Comparison of ENCODE assay signal across 8 mouse cellular contexts in the genomic region with DNA sequence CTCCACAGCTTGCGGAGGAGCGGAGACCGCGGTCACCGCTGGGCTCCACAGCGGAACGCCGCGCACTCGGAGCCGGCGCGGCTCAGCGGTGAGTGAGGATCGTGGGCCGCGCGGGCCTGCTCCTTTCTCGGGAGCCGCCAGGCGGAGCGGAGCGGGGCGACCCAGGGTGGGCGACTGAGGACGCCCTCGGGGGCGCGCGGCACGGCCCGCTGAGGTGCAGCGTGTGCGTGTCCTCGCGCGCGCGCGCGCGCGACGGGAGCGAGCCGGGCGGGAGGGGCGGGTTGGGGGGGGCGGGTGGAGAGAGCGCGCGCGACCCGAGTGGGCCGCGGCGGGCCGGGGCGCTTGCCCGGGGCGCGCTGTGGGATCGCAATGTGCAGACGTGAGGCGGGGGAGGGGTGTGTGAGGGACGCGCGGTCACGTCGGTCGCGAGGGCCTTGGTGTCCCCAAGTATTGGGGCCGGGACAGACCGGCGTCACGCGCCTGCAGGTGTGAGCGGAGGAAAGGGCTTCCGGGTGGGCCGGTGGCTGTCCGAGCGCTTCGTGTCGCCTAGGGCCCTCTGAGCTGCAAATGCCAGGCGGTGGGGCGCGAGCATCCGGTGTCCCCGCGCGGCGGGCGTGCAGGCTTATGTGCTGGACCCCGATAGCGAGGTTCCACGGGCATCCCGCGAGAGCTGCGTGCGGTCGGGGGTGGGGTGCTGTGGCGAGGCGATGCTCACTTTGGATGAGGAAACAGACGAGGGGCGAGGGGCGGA. TPM values are rescaled to one million over a fixed set of nuclear protein-coding genes. Genes with fewer than 3 reads are reported as not detected.
DNase-seq lines count a peak whose midpoint lies in the region; ATAC-seq lines count a peak whose summit lies in the region.

No protein-coding gene starts in this region.

- H3K4me3 ChIP-seq in hindbrain, embryonic 11.5 days (ENCODE audit: low read depth, low read length) = peak overlapping the region; percentile 98

- no peaks in the 10 kb centered on the region for H3K36me3 ChIP-seq in hindbrain, embryonic 11.5 days (ENCODE audit: control insufficient read depth, insufficient read depth, low read length)

- H3K27me3 ChIP-seq in hindbrain, embryonic 11.5 days (ENCODE audit: control insufficient read depth, insufficient read depth, low read length) = no peaks in the 10 kb centered on the region

- no peaks in the 10 kb centered on the region for H3K9me3 ChIP-seq in hindbrain, embryonic 11.5 days (ENCODE audit: control insufficient read depth, low read length)

- H3K27ac ChIP-seq in hindbrain, embryonic 11.5 days (ENCODE audit: low read depth, low read length) = peak overlapping the region; percentile 75

- H3K4me1 ChIP-seq in hindbrain, embryonic 11.5 days (replicated peaks; ENCODE audit: control insufficient read depth, insufficient read depth, low read length) = peaks cover 1% of the 10 kb centered on the region; the same call in 1 of the 2 replicates

- WGBS in hindbrain, embryonic 11.5 days = under 1% methylated on average over 73 of the region's 106 CpGs

- ATAC-seq in hindbrain, embryonic 11.5 days (ENCODE audit: low FRiP score) = peak; percentile 70

- peak overlapping the region; percentile 96 for H3K4me2 ChIP-seq in hindbrain, embryonic 11.5 days (replicated peaks; ENCODE audit: low read depth, low read length)

- H3K9ac ChIP-seq in hindbrain, embryonic 11.5 days (ENCODE audit: low read depth, low read length) = peak overlapping the region; percentile 73

- peak; percentile 81 for DNase-seq in Muller cell, postnatal 12 days (ENCODE audit: inconsistent ontology term)
- DNase-seq in cerebellum, adult 9-11 months = peak; percentile 81
- DNase-seq in frontal cortex, adult 2 months (ENCODE audit: extremely low spot score in 1 of 2, low spot score in 1 of 2) = peak; percentile 36 to 45
- DNase-seq in hindbrain, embryonic 11.5 days (ENCODE audit: low spot score) = peak; percentile 62
- peak; percentile 54 to 58 for DNase-seq in layer of hippocampus, postnatal 36 days
- peak; percentile 38 for DNase-seq in lung, postnatal 36 days
- DNase-seq in retina, postnatal 7 days (ENCODE audit: low read depth, low spot score) = peak; percentile 52
- peak; percentile 43 to 70 for DNase-seq in urinary bladder, postnatal 4 days (ENCODE audit: low spot score in 2 of 2)

RNA-seq across cellular contexts. Expression of a gene that starts 0.5 kb away (rescaled TPM):
- 21.4 and 43.0 TPM in 2 replicates for polyA plus RNA-seq in frontal cortex, adult 2 months (2012; rRNA removed)
- polyA plus RNA-seq in hindbrain, embryonic 11.5 days (2014; fragmentation: Nextera tagmentation; extraction: Ambion mirVana) = 20.1 and 24.9 TPM in 2 replicates
- total RNA-seq in layer of hippocampus, postnatal 36 days (2021) = 100 to 1,000 TPM in 1 of 2 experiments, 10 to 100 TPM in 1; 97.8 to 105 TPM

RNA-seq across cellular contexts. Expression of a gene that starts 39.9 kb away (rescaled TPM):
- 0.68 and 0.86 TPM in 2 replicates for polyA plus RNA-seq in frontal cortex, adult 2 months (2012; rRNA removed)
- 0.11 TPM in 2 replicates for polyA plus RNA-seq in hindbrain, embryonic 11.5 days (2014; fragmentation: Nextera tagmentation; extraction: Ambion mirVana)
- total RNA-seq in layer of hippocampus, postnatal 36 days (2021) = not detected

Comparison
In these comparisons a context has a peak if more than half of its experiments do, and no peak if none do; other contexts are left out.
1. Peak in every context shown above with its lines: DNase-seq, ATAC-seq, H3K4me3 ChIP-seq and H3K27ac ChIP-seq.